Mouse (Mus musculus) spleen, adult 2 months (tissue): ENCODE data around the gene Snx30.

ENCODE experiments used
- CTCF ChIP-seq: fragments of 200-500 bp; IDR thresholded peaks from 2 replicates; pipeline ENCODE4 v1.5.1; 2011; ENCODE audit warnings: mild to moderate bottlenecking, inconsistent platforms; ENCODE audit not compliant: insufficient read depth, insufficient read length, insufficient replicate concordance; ENCODE audit errors: extremely low read depth
- POLR2A ChIP-seq: fragments of 200-500 bp; IDR thresholded peaks from 2 replicates; pipeline ENCODE4 v1.6.1; 2011; ENCODE audit warnings: low read depth, low read length, inconsistent platforms

- TF ChIP-seq POLR2A: no peak
- TF ChIP-seq CTCF: no peak
Observed at GRCm38 (mm10) chr4:59807521-59807920, 1.9 kb downstream of the Snx30 start.
